Mouse (Mus musculus): ENCODE measurements around the gene Arf6. TPM values are rescaled to one million over a fixed set of nuclear protein-coding genes. Genes with fewer than 3 reads are reported as not detected.
A peak's percentile ranks its signal among the peaks of the same experiment; 100 is the strongest.
"Not testable (repeated sequence)": the region's sequence is repeated elsewhere in the genome, so short reads cannot be mapped to it uniquely, and the experiment has no call there.

Arf6 gene
- 10 to 100 TPM; 40.5 to 43.7 TPM for total RNA-seq (2021)

GRCm38 (mm10) chr12:69371854-69372671 lies at the start of gene Arf6, which contains the start of gene Gm9887:
Gene Arf6, plus strand, starts transcription at chr12:69372150.
Gene Gm9887, minus strand, starts transcription at chr12:69372458.
- DNase-seq (ENCODE audit: low spot score) = peak; percentile 98
- intact Hi-C loops (cut with DNase I) = loop anchor here (2.0 to 5.0 kb wide), 4 partner anchors 51 to 203 kb away; no protein-coding TSS in a partner anchor

- intact Hi-C loops (cut with DNase I) = no loop called here
- no peak for DNase-seq (ENCODE audit: low spot score)
Measured at GRCm38 (mm10) chr12:69331187-69331586, 40.8 kb upstream of the Arf6 start.

GRCm38 (mm10) chr12:69332147-69332546 lies 39.8 kb upstream of the Arf6 start:
- intact Hi-C loops (cut with DNase I) = no loop called here
- no peak for DNase-seq (ENCODE audit: low spot score)

GRCm38 (mm10) chr12:69333547-69333946 lies 38.4 kb upstream of the Arf6 start:
- intact Hi-C loops (cut with DNase I) = no loop called here

GRCm38 (mm10) chr12:69349928-69350327 lies 22.0 kb upstream of the Arf6 start:
- intact Hi-C loops (cut with DNase I) = no loop called here

More at GRCm38 (mm10) chr12:69333547-69333946, 38.4 kb upstream of the Arf6 start:
- no peak for DNase-seq (ENCODE audit: low spot score)

GRCm38 (mm10) chr12:69351685-69352084 lies 20.3 kb upstream of the Arf6 start:
- DNase-seq (ENCODE audit: low spot score) = no peak
- intact Hi-C loops (cut with DNase I) = no loop called here

More at GRCm38 (mm10) chr12:69349928-69350327, 22.0 kb upstream of the Arf6 start:
- no peak for DNase-seq (ENCODE audit: low spot score)

GRCm38 (mm10) chr12:69356546-69357299 lies 15.2 kb upstream of the Arf6 start, which contains the start of gene Nemf:
Gene Nemf, minus strand, starts transcription at chr12:69357165.
- intact Hi-C loops (cut with DNase I) = loop anchor here (5.0 kb wide), 1 partner anchor 226 kb away; the partner anchor contains the start of gene Vcpkmt
- peak; percentile 69 for DNase-seq (ENCODE audit: low spot score)

GRCm38 (mm10) chr12:69357300-69357646 lies 14.7 kb upstream of the Arf6 start:
- intact Hi-C loops (cut with DNase I) = loop anchor here (5.0 kb wide), 1 partner anchor 225 kb away; the partner anchor contains the start of gene Vcpkmt
- no peak for DNase-seq (ENCODE audit: low spot score)

GRCm38 (mm10) chr12:69360655-69360996 lies 11.3 kb upstream of the Arf6 start:
- intact Hi-C loops (cut with DNase I) = loop anchor here (5.0 to 10.0 kb wide), 2 partner anchors 322 to 1094 kb away; partner anchors contain the start of genes Sos2 and Tmx1
- DNase-seq (ENCODE audit: low spot score) = peak; percentile 35

GRCm38 (mm10) chr12:69360997-69361899 lies 10.7 kb upstream of the Arf6 start:
- DNase-seq (ENCODE audit: low spot score) = peak; percentile 98
- intact Hi-C loops (cut with DNase I) = loop anchor here (5.0 to 10.0 kb wide), 2 partner anchors 321 to 1094 kb away; partner anchors contain the start of genes Sos2 and Tmx1

GRCm38 (mm10) chr12:69361919-69362318 lies 10.0 kb upstream of the Arf6 start:
- intact Hi-C loops (cut with DNase I) = loop anchor here (5.0 to 10.0 kb wide), 2 partner anchors 320 to 1093 kb away; partner anchors contain the start of genes Sos2 and Tmx1
- DNase-seq (ENCODE audit: low spot score) = no peak

GRCm38 (mm10) chr12:69362388-69362787 lies 9.6 kb upstream of the Arf6 start:
- intact Hi-C loops (cut with DNase I) = loop anchor here (5.0 to 10.0 kb wide), 2 partner anchors 320 to 1092 kb away; partner anchors contain the start of genes Sos2 and Tmx1
- no peak for DNase-seq (ENCODE audit: low spot score)

GRCm38 (mm10) chr12:69363110-69363509 lies 8.8 kb upstream of the Arf6 start:
- DNase-seq (ENCODE audit: low spot score) = not testable (repeated sequence)
- intact Hi-C loops (cut with DNase I) = loop anchor here (5.0 to 10.0 kb wide), 2 partner anchors 319 to 1092 kb away; partner anchors contain the start of genes Sos2 and Tmx1

- DNase-seq (ENCODE audit: low spot score) = peak; percentile 73
- intact Hi-C loops (cut with DNase I) = loop anchor here (2.0 to 10.0 kb wide), 3 partner anchors 209 to 1091 kb away; partner anchors contain the start of genes Sos2 and Tmx1
Measured at GRCm38 (mm10) chr12:69363899-69364762, 7.8 kb upstream of the Arf6 start.

- intact Hi-C loops (cut with DNase I) = loop anchor here (2.0 to 10.0 kb wide), 2 partner anchors 207 to 1089 kb away; partner anchors contain the start of gene Tmx1
- no peak for DNase-seq (ENCODE audit: low spot score)
Measured at GRCm38 (mm10) chr12:69365757-69366156, 6.2 kb upstream of the Arf6 start.

- DNase-seq (ENCODE audit: low spot score) = no peak
- intact Hi-C loops (cut with DNase I) = loop anchor here (10.0 kb wide), 1 partner anchor 1088 kb away; the partner anchor contains the start of gene Tmx1
Measured at GRCm38 (mm10) chr12:69366424-69366823, 5.5 kb upstream of the Arf6 start.

GRCm38 (mm10) chr12:69367557-69367956 lies 4.4 kb upstream of the Arf6 start:
- no peak for DNase-seq (ENCODE audit: low spot score)
- intact Hi-C loops (cut with DNase I) = loop anchor here (10.0 kb wide), 1 partner anchor 1087 kb away; the partner anchor contains the start of gene Tmx1

- no peak for DNase-seq (ENCODE audit: low spot score)
- intact Hi-C loops (cut with DNase I) = loop anchor here (5.0 kb wide), 2 partner anchors 91 to 126 kb away; no protein-coding TSS in a partner anchor
Measured at GRCm38 (mm10) chr12:69370936-69371335, 1.0 kb upstream of the Arf6 start.

Measured in heart, postnatal 25 days (tissue).